ENCODE assay signal across 9 mouse cellular contexts in the genomic region with DNA sequence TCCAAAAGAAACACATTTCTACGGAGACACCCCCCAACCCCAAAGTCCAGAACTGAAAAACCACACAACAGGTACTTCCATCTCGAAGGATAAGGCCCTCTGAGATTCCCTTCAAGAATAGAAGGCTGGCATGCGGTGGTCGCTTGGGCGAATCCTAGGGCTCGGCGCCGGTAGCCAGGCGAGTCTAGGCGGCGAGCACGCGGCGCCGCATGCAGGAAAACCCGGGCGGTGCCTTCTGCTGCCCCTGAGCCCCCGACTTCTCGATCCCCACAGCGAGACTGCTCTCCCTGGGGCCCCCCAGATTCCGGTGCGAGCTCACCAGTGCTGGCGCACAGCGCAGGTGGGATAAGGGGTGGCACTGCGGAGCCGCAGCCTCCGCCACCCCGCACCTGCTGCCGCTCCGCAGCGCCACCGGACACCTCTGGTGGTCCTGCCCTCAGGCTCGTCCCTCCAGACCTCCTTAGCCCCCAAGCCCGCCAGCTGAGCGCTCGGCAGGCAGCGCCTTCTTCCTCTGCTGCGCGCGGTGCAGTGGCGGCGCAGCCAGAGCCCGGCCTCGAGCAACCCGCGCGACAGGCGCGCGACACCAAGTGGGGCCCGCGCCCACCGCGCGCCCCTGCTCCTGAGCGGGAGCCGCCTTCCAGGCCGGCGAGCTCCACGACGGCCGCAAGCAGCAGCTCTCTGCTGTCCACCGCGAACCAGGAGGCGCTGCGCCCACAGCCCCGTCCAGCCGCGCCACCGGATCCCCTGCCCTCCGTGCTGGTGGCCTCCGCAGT. TPM values are rescaled to one million over a fixed set of nuclear protein-coding genes. Genes with fewer than 3 reads are reported as not detected.
A peak's percentile ranks its signal among the peaks of the same experiment; 100 is the strongest.
DNase-seq lines count a peak whose midpoint lies in the region; ATAC-seq lines count a peak whose summit lies in the region.
"Had no signal": no experiment of that assay in that cellular context is flagged by ENCODE, and none has a peak within 500 bp of the region (broad histone marks: within the 10 kb centered on the region; RNA-seq: fewer than 3 reads in every experiment).

No protein-coding gene starts in this region.

- no peak overlapping the region for H3K27ac ChIP-seq in heart, embryonic 15.5 days
- H3K27ac ChIP-seq in forebrain, embryonic 14.5 days (ENCODE audit: low read depth, low read length), result no peak overlapping the region
- no peak overlapping the region for H3K27ac ChIP-seq in midbrain, embryonic 12.5 days (replicated peaks)

- peaks cover 56% of the 10 kb centered on the region for H3K27me3 ChIP-seq in heart, embryonic 15.5 days
- peaks cover 35% of the 10 kb centered on the region for H3K27me3 ChIP-seq in forebrain, embryonic 14.5 days (replicated peaks; ENCODE audit: control insufficient read depth, insufficient read depth, low read length)
- H3K27me3 ChIP-seq in midbrain, embryonic 12.5 days, result peaks cover 46% of the 10 kb centered on the region

- WGBS in heart, embryonic 15.5 days, result 3% methylated on average over 72 of the region's 72 CpGs
- under 1% methylated on average over 70 of the region's 72 CpGs for WGBS in forebrain, embryonic 14.5 days
- under 1% methylated on average over 70 of the region's 72 CpGs for WGBS in midbrain, embryonic 12.5 days

- H3K4me1 ChIP-seq in heart, embryonic 15.5 days (replicated peaks), result peaks cover 11% of the 10 kb centered on the region
- no peaks in the 10 kb centered on the region for H3K4me1 ChIP-seq in forebrain, embryonic 14.5 days (ENCODE audit: control insufficient read depth, insufficient read depth, low read length)
- H3K4me1 ChIP-seq in midbrain, embryonic 12.5 days, result peaks cover 12% of the 10 kb centered on the region

- H3K9ac ChIP-seq in heart, embryonic 15.5 days, result no peak overlapping the region
- H3K9ac ChIP-seq in forebrain, embryonic 14.5 days (ENCODE audit: low read length), result peak overlapping the region; percentile 60
- H3K9ac ChIP-seq in midbrain, embryonic 12.5 days (replicated peaks), result 0 out of 2 replicates have a peak overlapping the region, but pooled peaks have one; percentile 32

- no peaks in the 10 kb centered on the region for H3K9me3 ChIP-seq in heart, embryonic 15.5 days (replicated peaks)
- no peaks in the 10 kb centered on the region for H3K9me3 ChIP-seq in forebrain, embryonic 14.5 days (replicated peaks; ENCODE audit: control insufficient read depth, low read length)
- no peaks in the 10 kb centered on the region for H3K9me3 ChIP-seq in midbrain, embryonic 12.5 days

- DNase-seq in heart, postnatal 4 days, result no peak
- DNase-seq in WW6 (ENCODE audit: low read depth, low spot score), result peak; percentile 18
- DNase-seq in forebrain, embryonic 14.5 days (ENCODE audit: low spot score), result peak; percentile 29
- DNase-seq in urinary bladder, postnatal 36 days (ENCODE audit: low spot score in 2 of 2), result no peak
- no peak for DNase-seq in testis, postnatal 10 days (ENCODE audit: low spot score)
- DNase-seq in adrenal gland, adult (ENCODE audit: inconsistent age in 2 of 2, low spot score in 1 of 2), result no peak

- ATAC-seq in heart, embryonic 15.5 days (replicated peaks; ENCODE audit: insufficient number of reproducible peaks, insufficient read depth, low FRiP score, low read depth), result 0 out of 2 replicates have a peak, but pooled peaks have one; percentile 53
- ATAC-seq in forebrain, embryonic 14.5 days, result peak; percentile 66
- ATAC-seq in midbrain, embryonic 12.5 days (ENCODE audit: low FRiP score, low read depth), result peak; percentile 68

- peak overlapping the region; percentile 45 for H3K4me3 ChIP-seq in heart, embryonic 15.5 days
- peak overlapping the region; percentile 47 for H3K4me3 ChIP-seq in forebrain, embryonic 14.5 days (ENCODE audit: low read depth, low read length)
- peak overlapping the region; percentile 45 for H3K4me3 ChIP-seq in midbrain, embryonic 12.5 days

- H3K36me3 ChIP-seq in heart, embryonic 15.5 days, result no peaks in the 10 kb centered on the region
- no peaks in the 10 kb centered on the region for H3K36me3 ChIP-seq in forebrain, embryonic 14.5 days (ENCODE audit: control insufficient read depth, insufficient read depth, low read length)
- H3K36me3 ChIP-seq in midbrain, embryonic 12.5 days, result no peaks in the 10 kb centered on the region

- peak overlapping the region; percentile 66 for H3K4me2 ChIP-seq in heart, embryonic 15.5 days
- H3K4me2 ChIP-seq in forebrain, embryonic 14.5 days (ENCODE audit: low read length), result peak overlapping the region; percentile 74
- peak overlapping the region; percentile 77 for H3K4me2 ChIP-seq in midbrain, embryonic 12.5 days (replicated peaks)

RNA-seq across cellular contexts. Expression of a gene that starts 0.8 kb away (rescaled TPM):
- polyA plus RNA-seq in heart, embryonic 15.5 days (2015; fragmentation: Nextera tagmentation; extraction: Ambion mirVana), result 0.13 and 0.14 TPM in 2 replicates
- total RNA-seq in heart, postnatal 4 days (2021), result not detected
- 24.1 and 29.6 TPM in 2 replicates for polyA plus RNA-seq in forebrain, embryonic 14.5 days (2014; fragmentation: Nextera tagmentation; extraction: Ambion mirVana)
- 1.6 and 1.8 TPM in 2 replicates for polyA plus RNA-seq in midbrain, embryonic 12.5 days (2016; fragmentation: Nextera tagmentation; extraction: Ambion mirVana)
- polyA plus RNA-seq: large intestine, adult 2 months had no signal

Comparison
In these comparisons a context has a peak if more than half of its experiments do, and no peak if none do; other contexts are left out.
1. DNase-seq: peak in WW6 (single experiment) and forebrain, embryonic 14.5 days (single experiment); none in heart, postnatal 4 days (single experiment), urinary bladder, postnatal 36 days (0 of 2), testis, postnatal 10 days (single experiment) and adrenal gland, adult (0 of 2).
2. Peak in every context shown above with its lines, with median percentiles within 50 percentile points of each other: ATAC-seq, H3K4me2 ChIP-seq and H3K4me3 ChIP-seq.